Mouse (Mus musculus): ENCODE data around the gene Slc35f2.

- TF ChIP-seq CTCF (IDR thresholded peaks at IDR 0.05; ENCODE audit: low read depth) (no peak), EP300 (optimal IDR thresholded peaks at IDR 0.05) (no peak)
Measured at GRCm38 (mm10) chr9:53849864-53850263, 78.5 kb downstream of the Slc35f2 start, which contains the start of gene Sln.
